Mouse (Mus musculus) spleen, postnatal 4 days (tissue): Measurements from ENCODE around the gene Yipf2.
"Not testable (repeated sequence)": the region's sequence is repeated elsewhere in the genome, so short reads cannot be mapped to it uniquely, and the experiment has no call there.

ENCODE experiments used
- DNase-seq, 2 experiments: peaks; one replicate each; pipeline ENCODE4 v3.0.0; 2022; ENCODE audit warnings: low spot score in 2 of 2

Gene Yipf2

DNA sequence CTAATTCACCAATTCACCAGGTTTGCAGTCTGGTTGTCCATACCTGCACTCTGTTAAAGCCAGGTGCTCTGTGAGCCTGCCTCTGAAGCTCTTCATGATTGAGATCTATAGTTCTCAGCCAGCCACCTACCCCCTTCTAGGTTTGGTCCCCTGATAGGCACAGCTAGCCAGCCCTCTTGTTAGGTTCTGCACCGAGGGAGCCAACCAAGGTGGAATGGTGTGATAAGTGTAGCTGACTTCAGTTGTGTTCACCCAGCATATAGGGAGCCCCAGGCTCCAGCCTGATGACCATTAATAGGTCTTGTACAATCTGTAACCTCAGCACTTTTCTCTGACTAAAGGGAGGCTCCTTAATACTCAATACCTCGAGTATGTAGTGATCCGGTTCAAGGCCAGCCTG, 7.6 kb upstream of the Yipf2 start:
- DNase-seq = no peak

DNA sequence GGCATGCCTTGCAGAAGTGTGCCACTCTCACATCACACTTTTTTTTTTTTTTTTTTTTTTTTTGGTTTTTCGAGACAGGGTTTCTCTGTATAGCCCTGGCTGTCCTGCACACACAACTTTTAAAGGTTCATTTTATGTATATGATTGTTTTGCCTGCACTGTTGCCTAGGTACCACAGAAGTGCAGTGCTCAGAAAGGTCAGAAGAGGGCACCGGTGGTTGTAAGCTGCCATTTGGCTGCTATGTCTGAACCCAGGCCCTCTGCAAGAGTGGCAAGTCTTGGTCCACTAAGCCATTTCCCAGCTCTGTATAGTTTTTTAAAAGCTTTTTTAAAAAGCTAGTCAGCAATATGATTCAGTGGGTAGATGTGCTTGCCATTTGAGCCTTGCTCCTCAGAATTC, 5.6 kb upstream of the Yipf2 start:
- DNase-seq = peak in 1 of 2 experiments; percentile 43

DNA sequence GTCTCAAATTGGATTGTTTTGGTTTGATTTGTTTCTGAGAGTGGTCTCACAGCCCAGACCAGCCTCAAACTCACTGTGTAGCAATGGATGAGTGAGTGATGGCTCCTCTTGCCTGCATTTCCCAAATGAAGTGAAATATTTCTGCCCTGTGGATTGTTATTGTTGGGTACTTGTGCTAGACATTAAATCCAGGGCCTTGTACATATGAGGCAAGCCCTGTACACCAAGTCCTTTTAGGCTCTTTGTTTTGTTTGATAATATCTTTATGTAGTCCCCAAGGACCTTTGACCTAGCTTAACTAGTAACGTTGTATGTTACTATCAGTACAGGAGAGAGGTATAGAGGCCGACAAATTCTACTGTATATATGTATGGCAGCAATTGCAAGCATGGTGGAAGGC, 2.2 kb upstream of the Yipf2 start:
- DNase-seq = no peak

DNA sequence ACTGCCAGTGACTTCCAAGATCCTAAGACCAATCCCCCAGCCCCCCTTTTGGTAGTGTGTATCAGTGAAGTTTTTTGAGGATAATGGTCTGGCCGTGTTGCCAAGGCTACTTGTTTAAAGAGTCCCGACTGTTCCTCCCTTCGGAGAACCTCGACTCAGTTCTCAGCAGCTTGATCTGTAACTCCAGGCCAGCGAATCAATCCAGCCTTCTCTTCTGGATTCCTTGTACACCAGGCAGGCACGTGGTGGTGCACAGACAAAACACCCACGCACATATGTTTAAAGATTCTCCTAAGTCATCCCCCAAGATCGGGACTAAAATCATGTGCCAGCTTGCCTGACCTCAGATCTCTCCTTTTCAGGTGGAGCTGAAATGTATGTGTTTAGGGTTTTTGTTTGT, 1.7 kb upstream of the Yipf2 start:
- not testable (repeated sequence) for DNase-seq

DNA sequence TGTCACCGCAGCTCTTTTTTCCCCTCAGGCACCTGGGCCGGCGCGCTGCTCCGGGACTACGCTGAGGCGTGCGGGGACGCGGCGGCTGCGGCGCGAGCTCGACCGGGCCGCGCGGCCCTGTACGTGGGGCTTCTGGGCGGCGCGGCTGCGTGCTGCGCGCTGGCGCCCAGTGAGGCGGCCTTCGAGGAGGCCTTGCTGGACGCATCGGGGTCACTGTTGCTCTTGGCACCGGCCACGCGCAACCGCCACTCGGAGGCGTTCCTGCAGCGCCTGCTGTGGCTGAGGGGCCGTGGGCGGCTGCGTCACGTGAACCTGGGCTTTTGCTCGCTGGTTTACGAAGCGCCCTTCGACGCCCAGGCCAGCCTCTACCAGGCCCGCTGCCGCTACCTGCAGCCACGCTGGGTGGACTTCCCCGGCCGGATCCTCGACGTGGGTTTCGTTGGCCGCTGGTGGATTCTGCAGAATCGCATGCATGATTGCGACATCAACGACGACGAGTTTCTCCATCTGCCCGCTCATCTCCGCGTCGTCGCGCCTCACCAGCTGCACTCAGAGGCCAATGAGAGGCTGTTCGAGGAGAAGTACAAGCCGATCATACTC, 594 bp upstream of the Yipf2 start:
- peak; percentile 47 to 80 for DNase-seq

DNA sequence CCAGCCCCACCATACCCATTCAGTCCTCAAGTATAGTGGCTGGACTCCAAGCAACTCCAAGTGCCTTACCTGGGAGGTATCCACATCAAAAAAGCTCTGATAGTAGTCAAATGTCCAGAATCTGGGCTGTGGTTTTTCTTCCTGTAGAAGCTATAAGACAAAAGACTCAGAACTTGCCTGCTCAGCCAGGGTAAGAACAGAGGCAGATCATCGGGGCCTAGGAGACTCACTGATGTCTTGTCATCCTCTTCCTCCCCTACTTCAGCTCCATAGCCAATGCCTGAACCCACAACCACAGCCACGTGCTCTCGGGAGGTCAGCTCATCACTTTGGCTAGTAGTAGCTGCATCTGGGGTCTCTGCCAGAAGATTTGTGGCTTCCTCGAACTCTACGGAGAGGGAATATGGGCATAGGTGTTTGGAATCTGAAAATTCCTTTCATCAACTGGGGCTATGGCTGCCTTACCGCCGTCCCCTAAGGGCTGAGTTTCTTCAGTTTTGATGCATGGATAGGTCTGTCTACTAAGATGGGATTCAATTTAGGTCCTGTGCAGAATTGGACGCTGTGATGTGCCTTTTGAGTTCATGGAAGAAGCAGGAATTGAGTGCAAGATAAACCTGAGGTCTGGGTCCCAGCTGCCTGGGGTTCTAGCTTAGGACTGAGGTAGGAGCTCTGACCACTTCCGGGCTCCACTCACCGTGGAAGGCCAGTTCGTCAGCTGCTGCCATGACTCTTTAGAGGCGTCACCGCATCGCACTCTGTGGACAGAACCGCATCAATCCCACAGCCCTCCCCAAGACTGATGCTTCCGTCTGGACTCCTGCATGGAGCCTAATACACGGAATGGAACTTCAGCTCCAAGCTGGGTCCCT, 561 bp downstream of the Yipf2 start:
- no peak for DNase-seq

DNA sequence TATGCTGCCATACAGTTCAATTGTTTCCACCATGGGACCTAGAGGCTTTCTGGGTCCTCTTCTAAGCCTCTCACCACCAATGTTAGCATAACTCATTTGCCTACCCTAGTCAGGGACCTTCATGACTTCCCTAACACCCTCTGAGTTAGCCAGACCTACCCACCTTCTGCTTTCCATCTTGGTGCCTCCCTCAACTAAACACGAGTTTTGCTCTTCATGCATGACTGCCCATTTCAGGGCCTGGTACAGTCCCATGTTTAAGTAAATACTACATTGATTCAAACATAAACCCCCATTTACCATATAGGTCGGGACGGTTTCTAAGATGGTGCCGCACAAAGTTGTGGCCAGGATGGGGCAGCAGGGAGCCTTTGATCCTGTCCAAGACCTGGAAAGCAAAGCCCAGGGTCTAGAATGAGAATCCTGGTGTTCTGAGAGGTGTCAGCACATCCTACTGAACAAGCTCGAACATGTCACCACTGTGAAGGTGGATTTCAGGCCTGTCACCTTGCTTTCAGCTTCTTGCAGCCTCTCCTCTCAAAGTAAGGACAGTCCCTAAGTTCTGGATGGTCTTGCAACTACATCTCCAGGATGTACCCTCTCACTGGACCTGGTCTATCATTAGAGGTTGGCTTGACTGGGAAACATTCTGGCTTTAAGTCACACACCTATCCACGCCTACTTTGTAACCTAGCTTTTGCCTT, 1.3 kb downstream of the Yipf2 start:
- no peak for DNase-seq

DNA sequence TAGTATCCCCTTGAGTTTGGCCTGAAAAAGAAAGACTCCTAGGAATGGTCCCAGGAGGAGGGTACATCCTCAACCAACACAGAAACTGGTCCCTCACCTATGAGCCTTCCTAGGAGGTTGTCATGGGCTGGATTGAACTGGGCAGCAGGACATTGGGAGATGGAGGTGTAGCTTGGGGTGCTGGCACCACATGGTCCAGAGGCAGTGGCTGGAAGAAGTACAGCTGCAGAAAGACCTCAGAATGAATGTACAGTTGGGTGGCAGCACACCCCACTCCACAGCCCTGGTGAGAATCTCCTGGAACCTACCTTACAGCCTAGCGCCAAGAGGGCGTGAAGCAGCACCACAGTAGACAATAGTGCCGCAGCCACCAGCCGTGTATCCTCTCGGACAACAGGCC, 3.1 kb downstream of the Yipf2 start:
- no peak for DNase-seq

DNA sequence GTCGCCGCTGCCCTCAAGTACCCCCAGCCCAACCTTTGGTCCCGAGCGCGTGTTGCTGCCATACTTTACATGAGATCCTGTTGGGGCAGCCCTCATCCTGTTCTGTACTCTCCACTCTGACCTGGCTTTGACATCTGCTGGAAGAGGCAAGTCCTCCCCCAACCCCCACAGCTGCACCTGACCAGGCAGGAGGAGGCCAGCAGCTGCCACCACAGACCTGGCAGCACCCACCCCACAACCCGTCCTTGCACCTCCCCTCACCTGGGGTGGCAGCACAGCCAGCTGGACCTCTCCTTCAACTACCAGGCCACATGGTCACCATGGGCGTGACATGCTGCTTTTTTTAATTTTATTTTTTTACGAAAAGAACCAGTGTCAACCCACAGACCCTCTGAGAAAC, 4.3 kb downstream of the Yipf2 start:
- no peak for DNase-seq

DNA sequence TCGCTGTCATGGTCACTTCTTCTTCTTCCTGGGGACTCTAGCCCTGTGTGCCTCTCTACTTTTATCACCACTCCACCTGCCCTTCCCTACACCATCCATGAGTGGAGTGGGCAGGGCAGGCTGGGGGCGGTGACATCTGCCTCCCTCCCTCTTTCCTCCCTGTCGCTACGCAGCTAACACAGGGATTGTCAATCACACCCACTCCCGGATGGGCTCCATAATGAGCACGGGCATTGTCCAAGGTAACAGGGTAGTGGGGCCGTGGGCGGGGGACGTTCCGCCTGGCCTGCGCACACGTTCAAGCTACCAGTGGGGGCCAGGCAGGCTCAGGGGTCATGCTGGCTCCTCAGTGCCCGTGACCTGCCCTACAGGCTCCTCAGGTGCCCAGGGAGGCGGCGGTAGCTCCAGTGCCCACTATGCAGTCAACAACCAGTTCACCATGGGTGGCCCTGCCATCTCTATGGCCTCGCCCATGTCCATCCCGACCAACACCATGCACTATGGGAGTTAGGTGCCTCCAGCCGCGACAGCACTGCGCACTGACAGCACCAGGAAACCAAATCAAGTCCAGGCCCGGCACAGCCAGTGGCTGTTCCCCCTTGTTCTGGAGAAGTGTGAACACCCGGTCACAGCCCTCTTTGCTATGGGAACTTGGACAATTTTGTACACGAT, 4.8 kb downstream of the Yipf2 start:
- DNase-seq = no peak

DNA sequence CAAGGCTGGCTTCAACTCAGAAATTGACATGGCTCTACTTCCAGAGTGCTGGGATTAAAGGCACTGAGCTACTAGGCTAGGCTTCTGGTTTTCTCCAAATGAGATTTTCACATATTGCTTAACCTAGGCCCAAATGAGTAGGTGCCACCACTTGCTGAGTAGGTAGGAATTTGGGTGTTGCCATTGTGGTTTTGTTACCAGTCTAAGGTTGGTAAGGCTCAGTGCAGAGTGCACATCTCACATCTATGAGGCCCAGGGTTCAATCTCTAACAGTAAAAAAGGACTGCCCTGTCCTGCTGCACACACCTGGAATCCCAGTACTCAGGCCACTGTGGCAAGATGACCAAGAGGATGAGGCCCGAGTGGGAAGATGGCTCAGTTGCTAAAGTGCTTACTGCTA, 7.2 kb downstream of the Yipf2 start:
- DNase-seq = no peak

DNA sequence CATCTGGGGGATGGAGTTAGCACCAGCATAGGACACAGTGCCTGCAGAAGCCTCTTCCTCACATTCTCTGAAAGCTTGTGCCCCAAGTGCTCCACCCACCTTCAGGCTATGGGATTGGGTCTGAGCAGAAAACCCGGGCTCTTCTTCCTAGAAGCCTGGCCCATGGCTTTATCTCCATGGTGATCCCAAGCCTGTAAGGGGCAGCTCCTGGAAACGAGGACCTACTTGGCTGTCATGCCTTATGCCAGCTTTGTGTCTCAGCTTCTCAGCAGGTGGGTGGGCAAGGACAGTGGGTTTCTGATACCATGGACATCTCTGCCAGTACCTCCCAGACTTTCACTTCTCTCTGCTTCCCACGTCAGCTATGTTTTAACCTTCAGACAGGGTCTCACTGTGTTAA, 14.4 kb downstream of the Yipf2 start:
- DNase-seq = no peak

DNA sequence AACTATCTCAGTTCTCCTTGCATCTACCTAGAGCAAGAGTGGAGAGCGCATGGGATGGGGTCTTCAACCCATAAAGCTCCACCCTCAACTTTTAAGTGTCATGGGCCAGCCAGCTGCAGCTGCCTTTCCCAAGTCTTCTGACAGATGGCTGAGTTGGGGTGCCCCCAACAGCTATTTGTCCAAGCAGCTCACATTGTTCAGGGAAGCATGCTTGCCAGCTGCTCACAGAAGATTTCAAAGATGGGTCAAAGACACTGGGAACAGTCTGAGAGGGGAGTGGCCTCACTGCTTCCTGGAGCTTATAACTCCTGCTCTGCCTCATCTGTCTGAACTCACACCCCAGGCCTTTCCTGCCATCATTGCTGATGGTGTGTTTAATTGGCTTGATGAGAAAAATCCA, 16.3 kb downstream of the Yipf2 start:
- no peak for DNase-seq

DNA sequence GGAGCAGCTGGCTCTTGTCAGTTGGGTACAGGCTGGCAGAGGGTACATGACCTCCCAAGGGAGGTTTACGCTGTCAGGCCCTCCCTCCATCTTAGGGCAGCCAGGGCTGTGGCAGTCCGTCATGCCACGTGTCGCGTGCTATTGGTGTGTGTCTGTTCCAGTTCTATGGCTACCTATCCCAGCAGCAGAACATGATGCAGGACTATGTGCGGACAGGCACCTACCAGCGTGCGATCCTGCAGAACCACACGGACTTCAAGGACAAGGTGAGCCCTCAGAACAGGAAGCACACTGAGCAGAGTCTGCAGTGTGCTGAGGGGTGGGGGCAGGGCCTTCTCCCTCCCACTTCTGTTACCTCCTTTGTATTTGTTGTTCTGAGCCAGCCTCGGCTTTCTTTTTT, 17.4 kb downstream of the Yipf2 start:
- DNase-seq = no peak

DNA sequence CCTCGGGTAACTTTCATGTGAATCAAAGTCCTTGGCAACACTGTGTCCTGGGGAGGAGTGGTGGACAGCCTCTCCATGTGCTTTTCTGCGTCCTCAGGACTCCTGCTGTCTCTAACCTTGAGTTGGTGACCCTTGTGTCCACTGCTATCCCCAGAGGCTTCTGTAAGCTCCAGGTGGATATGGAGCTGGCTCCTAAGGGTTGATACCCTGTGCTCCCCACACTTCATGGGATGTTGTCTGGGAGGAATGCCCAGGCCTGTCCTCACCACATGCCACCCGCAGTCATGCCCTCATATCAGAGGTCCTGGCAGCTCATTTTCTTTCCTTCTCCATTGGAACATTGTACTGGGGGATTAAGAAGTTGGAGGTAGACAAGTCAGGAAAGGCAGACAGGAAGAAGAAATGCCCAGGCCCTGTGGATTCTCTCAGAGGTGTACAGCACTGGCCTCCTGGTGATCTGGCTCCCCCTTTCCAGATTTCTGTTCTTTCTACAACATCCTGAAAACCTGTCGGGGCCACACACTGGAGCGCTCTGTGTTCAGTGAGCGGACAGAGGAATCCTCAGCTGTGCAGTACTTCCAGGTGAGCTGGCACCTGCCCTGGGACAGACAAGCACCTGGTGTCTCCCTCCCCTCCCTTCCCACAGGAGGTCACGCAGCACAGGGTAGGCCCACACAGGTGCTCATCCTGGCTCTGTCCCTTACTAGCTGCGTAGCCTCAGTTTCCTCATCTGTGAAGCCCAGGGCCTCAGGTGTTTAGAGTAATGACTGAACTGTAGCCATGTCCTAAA, 18.4 kb downstream of the Yipf2 start:
- no peak for DNase-seq

DNA sequence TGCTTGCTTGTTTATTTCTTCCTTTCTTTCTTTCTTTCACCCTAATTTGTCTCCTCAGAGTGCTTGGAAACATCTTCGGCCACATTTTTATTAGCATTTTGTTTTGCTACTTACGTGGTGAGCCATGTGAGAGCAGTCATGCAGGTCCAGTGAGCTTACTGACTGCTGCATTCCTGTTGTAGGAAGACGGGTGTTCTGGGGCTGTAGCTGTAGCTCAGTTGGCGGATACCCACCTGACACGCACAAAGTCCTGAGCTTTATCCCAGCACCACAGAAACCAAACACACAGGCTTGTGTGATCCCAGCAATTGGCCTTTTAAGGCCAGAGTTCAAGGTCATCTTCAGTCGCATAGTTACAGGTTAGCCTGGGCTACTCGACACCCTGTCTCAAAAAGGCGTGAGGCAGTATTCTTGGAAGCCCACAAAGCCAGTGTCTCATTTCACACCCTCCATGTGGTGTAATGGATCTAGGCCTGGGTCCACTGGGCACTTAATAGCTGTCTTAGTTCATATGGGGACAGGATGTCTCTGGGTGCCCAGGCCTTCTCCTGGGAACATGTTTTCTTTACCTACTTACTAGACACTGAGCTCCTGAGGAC, 23.9 kb downstream of the Yipf2 start:
- no peak for DNase-seq

DNA sequence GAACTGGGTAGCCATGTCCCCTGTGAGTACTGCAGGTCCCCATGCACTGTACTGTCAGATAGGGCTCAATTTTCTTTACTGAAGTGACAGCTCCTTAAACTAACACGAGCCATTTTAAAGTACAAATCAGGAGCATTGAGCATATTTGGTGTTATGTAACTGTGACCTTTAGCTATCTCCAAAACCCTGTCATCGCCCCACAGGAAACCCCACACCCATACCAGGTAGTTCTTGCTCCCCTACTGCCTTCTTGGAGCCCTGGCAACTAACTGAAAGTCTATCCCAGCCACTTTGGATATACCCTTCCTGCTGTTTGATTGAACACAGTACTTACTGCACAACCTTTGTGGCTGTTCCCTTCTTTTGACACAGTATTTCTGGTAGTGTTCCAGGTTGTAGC, 25.6 kb downstream of the Yipf2 start:
- DNase-seq = no peak

DNA sequence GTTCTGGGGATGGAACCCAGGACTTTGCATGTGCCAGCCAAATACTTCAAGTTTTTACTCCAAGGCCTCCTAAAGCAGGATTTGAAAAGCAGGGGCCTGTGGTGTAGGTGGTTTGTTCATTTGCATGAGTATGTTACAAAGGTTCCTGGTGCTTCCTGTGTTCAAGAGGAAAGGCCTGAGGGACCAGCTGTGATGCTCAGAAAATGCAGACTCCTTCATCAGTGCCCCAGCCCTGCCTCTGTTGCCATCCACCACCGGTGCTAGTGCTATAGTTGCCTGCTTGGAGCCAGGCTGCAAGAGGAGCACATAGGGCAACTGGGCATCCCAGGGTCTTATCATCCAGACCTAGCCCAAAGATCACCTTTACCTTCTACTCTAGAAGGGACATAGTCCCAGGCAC, 26.1 kb downstream of the Yipf2 start:
- DNase-seq = no peak

DNA sequence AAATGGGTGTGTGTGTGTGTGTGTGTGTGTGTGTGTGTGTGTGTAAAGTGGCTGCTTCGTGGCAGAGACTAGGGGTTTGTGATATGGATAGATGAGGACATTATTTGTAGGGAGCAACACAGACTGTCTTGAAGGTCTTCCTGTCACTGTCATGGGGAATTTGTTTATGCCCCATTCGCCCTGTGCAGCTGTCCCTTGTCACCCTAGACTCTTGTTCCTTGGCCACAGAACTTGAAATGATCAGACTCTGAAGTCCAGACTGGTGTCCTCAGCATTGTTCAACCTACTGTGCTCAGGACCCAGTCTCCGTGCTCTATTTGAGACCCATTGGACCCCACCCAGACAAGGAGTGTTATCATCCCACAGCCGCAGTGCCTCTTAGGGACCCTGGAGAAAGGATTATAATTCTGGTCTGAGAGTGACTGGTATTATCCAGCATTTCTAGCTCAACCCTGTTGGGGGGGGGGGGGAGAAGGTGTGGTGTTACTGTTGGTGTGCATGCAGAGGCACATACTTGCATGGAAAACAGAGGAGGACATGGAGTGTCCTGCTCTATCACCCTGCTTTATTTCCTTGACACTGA, 27.5 kb downstream of the Yipf2 start:
- DNase-seq = no peak

DNA sequence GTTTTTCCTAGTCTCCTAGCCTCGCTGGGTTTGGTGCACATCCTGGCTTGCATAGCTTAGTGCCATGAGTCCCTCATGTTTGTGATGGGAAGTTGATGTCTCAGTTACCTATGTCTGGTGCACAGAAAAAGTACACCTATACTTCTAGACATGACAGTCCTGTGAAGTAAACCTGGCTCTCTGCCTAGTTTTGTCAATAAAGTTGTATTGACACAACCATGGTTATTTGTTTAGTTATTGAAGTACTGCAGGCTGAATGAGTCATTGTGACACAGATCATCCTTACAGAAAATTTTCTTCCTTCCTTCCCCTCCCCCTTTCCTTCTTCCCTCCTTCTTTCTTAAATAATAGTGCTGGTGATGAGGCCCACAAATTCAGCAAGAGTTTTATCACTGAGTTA, 28.2 kb downstream of the Yipf2 start:
- no peak for DNase-seq

DNA sequence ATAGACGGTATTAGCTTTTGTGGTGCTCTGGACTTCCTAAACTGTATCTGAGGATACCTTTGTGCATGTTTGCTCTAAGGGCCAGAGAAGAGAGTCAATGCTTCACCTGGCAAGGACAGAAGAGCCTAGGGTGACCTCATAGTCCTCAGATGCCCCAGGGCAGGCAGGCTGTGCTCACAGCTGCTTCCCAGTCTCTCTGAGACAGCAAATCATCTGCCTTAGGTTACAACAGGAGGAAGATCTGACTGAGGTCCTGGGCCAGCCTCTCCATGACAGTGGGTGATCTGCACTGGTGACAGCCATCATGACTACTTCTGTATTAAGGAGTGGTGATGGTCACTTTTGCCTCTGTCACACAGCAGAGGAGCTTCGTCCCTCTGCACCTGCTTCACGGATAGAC, 33.5 kb downstream of the Yipf2 start:
- DNase-seq = no peak
